Mouse (Mus musculus): ENCODE results near the gene Spef1. TPM values are rescaled to one million over a fixed set of nuclear protein-coding genes. Genes with fewer than 3 reads are reported as not detected.

The Spef1 gene
- 2.0 and 2.1 TPM in 2 replicates for polyA plus RNA-seq (2012)

GRCm38 (mm10) chr2:131186771-131187601, at the start of gene Spef1, which contains the start of gene Cdc25b:
Gene Spef1 (minus strand): TSS chr2:131187282.
Gene Cdc25b (plus strand): TSS chr2:131186949.

DNA sequence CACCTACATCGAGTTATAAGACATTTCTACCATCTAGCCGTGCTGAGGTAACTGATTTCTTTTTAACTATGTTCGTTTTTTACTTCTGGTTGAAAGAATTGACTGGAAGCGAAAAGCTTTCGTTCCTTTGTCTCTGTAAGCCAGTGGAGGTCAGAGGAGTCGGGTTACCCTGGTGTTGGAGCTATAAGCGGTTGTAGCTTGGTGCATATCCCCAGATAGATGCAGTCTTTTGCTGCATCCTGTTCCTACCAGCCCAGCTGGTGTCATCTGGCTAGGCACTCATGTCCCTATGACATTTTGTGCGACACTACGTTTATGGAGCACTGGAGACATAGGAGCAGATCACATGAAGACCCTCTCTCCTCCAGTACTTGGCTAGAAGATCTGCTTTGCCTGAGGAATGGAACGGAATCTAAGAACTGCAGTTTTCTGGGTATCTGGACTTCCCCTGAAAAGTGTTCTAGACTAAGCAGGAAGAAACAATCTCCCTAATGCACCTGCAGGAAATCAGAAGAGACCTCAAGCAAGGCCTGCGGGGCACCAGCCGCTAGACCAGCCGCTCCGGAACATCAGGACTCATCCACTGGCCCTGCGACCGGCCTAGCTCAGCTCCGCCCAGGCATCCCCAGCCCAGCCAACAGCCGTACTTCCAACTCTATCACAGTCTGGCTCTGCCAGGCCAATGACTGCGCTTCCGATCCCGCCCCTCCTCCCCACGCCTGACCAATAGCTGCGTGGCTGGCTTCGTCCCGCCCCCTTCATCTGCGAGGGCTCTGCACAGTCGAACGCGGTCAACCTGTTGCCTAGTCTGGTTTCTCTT, 46.4 kb upstream of the Spef1 start, which contains the start of gene Mavs:
Gene Mavs, plus strand, starts transcription at position 757 of the 820 bp plus-strand sequence.

DNA sequence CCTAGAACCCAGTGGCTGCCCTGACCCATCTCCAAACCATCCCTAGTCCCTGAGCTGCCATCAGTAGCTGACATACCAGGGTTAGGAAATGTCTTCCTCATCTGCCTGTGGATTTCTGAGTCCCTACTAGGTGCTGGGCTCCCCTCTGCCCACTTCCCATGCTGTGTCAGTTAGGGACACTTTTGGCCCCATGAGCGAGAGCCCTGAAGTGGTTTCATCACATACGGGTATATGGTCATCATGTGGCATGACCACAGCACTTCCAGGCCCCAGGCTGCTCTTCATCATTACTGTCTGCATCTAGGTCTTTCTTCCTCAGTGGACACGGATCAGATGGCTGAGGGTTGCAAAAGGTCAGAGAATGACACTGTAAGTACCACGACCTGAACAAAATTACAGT, 19.7 kb upstream of the Spef1 start, which contains the start of gene Ap5s1:
Gene Ap5s1, plus strand, starts transcription at position 301 of the 400 bp plus-strand sequence.

DNA sequence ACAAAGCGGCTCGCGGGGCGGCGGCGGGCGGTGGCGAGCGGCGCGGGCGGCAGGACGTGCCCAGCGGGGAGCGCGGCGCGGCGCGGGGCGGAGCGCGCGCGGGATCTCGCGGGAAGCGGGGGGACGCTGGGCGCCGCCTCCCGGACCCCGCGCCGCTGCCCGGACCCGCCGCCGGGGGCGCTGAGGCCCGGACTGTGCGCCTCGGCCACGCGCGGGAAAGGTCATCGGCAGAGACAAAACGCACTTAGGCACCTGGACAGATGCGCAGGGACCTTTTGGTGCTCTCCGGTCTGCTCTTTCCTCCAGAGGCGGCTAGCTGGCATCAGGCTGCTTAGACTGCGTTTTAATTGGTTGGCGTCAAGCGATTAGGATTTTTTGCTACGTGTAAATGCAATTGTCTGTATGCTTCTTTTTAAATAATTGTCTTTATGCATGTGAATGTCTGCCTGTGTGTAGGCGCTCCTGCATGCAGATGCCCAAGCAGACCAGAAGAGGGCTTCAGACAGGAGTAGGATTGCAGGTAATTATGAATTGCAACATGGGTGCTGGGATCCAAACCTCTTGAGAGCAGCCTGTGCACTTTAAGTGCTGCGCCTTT, 7.0 kb downstream of the Spef1 start, which contains the start of gene Cenpb:
Gene Cenpb, minus strand, starts transcription at position 78 of the 598 bp plus-strand sequence.

GRCm38 (mm10) chr2:131159938-131160581, 27.0 kb downstream of the Spef1 start, which contains the start of gene 1700037H04Rik:
Gene 1700037H04Rik (minus strand): TSS chr2:131160081.

DNA sequence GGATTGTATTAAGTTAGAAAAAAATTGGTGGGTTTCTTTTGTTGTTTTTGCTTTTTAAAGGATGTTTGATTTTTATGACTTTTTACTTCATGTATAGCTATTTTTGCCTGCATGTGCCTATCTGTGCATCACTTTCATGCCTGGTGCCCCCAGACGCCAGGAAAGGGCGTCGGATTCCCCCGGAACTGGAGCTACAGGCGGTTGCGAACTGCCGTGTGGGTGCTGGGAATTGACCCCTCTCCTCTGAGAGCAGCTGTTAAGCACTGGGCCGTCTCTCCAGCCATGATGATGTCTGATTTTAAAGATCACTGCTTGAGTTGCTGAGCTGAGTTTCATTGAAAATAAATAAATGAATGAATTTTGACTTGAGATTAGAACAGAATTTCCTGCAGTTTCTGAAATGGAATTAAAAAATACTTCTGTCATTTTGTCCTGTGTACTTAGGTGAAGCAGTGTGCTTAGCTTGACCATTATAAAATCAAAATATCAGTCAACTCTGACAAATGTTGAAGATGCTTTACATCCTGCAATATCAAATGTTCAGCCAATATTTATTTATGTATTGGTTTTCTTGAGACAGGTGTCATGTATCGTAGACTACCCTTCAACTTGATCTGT, 54.0 kb downstream of the Spef1 start, which contains the start of gene Gm11037:
Gene Gm11037, plus strand, starts transcription at position 568 of the 618 bp plus-strand sequence.

GRCm38 (mm10) chr2:131127161-131127730, 59.8 kb downstream of the Spef1 start, which contains the start of gene Hspa12b:
Gene Hspa12b (plus strand): TSS chr2:131127280.

Other genes starting within 250 kb of the Spef1 start
- gene Gfra4, start 144.2 kb downstream of the Spef1 start, polyA plus RNA-seq (2012): 0.30 and 0.45 TPM in 2 replicates
- gene Adam33, start 123.5 kb downstream of the Spef1 start, polyA plus RNA-seq (2012): 0.31 and 0.94 TPM in 2 replicates
- 0.17 TPM in 2 replicates for gene Siglec1, start 100.5 kb downstream of the Spef1 start, polyA plus RNA-seq (2012)
- gene Hspa12b, start 60.0 kb downstream of the Spef1 start, polyA plus RNA-seq (2012): 2.0 and 2.2 TPM in 2 replicates
- gene Gm11037, start 53.8 kb downstream of the Spef1 start, polyA plus RNA-seq (2012): not detected in 2 replicates
- 211 and 258 TPM in 2 replicates for gene 1700037H04Rik, start 27.2 kb downstream of the Spef1 start, polyA plus RNA-seq (2012)
- gene Cenpb, start 7.2 kb downstream of the Spef1 start, polyA plus RNA-seq (2012): 112 and 115 TPM in 2 replicates
- 11.8 and 11.9 TPM in 2 replicates for gene Cdc25b, start 333 bp downstream of the Spef1 start, polyA plus RNA-seq (2012)
- gene Ap5s1, start 19.8 kb upstream of the Spef1 start, polyA plus RNA-seq (2012): 2.0 and 5.0 TPM in 2 replicates
- gene Mavs, start 46.8 kb upstream of the Spef1 start, polyA plus RNA-seq (2012): 5.8 and 6.1 TPM in 2 replicates
- gene Pank2, start 75.2 kb upstream of the Spef1 start, polyA plus RNA-seq (2012): 19.7 and 19.9 TPM in 2 replicates
- 4.3 and 4.4 TPM in 2 replicates for gene Rnf24, start 165.6 kb upstream of the Spef1 start, polyA plus RNA-seq (2012)

Data from megakaryocyte-erythroid progenitor cell, adult 5 weeks (primary cell).